Mouse (Mus musculus): ENCODE measurements around the gene Rpl41. TPM values are rescaled to one million over a fixed set of nuclear protein-coding genes. Genes with fewer than 3 reads are reported as not detected.

Gene Rpl41
- 1,000 to 10,000 TPM; 5,950 to 7,803 TPM for polyA plus RNA-seq (2017; shearing (Covaris generic))

GRCm38 (mm10) chr10:128548947-128549681 lies at the start of gene Rpl41:
Rpl41 (minus strand) TSS chr10:128549305.
- peak; percentile 70 for ATAC-seq

GRCm38 (mm10) chr10:128598476-128598875 lies 49.4 kb upstream of the Rpl41 start:
- no peak for ATAC-seq

DNA sequence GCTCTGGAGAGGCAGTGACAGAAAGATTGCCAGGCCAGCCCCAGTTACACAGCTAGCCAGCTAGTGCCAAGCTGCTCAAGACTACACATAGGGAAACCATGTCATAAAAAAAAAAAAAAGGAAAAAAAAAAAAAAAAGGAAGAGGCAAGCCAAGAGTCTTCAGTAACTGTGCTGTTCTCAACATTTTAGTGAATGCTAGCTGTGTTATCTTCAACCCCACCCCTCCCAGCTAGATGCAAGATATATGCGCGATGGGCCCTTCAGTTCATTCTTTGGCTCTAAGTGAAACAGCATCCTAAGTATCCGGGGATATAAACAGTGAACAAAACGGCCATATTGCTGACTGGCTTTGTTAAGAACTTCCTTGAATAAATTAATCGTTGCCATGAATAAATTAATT lies 43.7 kb upstream of the Rpl41 start:
- ATAC-seq: no peak

DNA sequence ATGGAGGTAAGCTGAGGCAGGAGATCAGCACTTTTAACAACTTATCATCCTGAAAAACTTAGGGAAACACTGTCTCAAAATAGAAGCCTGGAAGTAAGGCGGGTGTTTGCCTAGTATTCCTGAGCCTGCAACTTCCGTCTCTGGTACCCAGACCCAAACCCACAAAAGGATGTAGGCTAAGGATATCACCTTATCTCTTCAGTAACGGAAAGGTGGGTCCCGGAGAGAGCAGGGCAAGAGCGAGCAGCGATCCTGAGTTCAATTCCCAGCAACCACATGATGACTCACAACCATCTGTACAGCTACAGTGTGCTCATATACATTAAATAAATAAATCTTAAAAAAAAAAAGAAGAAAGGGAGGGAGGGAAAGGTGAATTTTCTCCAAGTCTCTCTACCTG lies 42.3 kb upstream of the Rpl41 start:
- ATAC-seq: no peak

DNA sequence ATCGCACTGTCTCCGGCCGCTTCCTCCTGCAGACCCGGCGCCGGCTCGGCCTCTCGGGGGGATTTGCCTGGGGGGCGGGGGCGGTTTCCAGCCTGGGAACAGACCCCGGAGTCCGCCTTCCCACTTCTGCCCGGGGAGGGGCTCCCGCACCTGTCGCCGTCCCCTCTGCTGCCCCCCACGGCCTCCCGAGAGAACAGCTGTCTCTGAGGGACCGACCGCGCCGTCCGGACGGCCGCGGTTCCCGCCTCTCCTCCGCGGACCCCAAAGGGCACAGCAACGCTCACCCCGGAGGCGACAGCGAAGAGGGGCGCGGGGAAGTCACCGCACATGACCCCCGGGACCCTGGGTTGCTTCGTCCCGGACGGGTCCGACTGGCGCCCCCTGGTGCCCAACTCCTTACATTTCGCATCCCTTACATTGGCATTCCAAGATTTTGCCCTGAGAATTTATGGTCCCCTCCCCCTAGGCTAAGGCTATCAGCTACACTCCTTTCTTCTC lies 41.1 kb upstream of the Rpl41 start:
- peak; percentile 21 for ATAC-seq

DNA sequence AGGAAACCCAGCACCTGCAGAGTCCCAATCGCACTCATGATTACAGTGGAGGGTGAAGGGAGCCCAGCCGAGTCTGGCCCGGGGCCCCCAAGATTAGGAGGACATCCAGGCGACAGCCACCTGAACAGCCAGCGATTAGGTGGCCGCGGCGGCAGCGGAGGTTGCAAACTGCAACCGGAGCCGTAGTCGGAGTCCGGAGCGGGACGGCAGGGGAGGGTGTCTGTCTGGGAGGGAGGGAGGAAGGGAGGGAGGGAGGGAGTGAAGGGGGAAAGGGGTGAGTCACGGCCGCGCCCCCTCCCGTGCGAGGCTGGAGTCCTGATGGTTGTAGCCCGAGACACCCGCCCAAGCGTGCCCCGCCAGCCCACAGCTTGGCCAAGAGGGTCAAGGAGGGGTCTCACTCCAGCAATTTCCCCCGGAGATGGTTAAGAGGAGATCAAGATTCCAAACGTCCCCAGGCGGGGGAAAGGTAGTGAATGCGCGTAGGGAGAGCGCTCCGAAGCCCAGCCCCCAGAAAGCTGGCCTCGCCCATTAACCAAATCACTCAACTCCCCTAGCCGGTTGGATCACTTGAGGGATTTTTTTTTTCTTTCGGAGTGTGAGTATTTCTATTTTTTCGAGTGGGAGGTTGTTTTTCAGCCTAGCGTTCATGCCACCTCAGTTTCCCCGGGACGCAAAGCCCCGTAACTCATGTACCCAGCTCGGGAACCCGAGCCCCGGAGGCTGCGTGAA lies 40.5 kb upstream of the Rpl41 start, which contains the start of gene Erbb3:
Erbb3 (minus strand) TSS at position 189 of the 729 bp plus-strand sequence.
- peak; percentile 60 for ATAC-seq

GRCm38 (mm10) chr10:128588775-128589463 lies 39.8 kb upstream of the Rpl41 start:
- ATAC-seq: no peak

GRCm38 (mm10) chr10:128588136-128588535 lies 39.0 kb upstream of the Rpl41 start:
- no peak for ATAC-seq

GRCm38 (mm10) chr10:128587697-128588096 lies 38.6 kb upstream of the Rpl41 start:
- no peak for ATAC-seq

DNA sequence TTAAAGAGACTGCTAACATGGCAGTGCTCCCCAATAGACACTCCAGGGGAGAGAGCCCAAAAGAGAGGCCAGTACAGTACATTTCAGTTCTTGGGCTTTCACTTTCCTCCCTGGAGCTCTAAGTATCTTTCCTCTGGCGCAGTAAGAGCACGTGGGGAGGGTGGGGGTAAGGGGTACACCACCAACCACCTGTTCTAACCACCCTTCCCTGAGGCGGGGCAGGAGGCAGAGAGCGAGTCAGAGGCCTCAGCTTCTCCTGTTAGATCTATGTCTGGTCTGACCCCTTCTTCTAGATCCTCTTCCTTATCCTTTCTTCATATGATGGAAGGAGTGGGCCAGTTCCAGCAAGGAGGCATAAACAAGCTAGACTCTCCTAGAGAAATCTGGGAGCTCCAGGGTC lies 38.0 kb upstream of the Rpl41 start:
- no peak for ATAC-seq

DNA sequence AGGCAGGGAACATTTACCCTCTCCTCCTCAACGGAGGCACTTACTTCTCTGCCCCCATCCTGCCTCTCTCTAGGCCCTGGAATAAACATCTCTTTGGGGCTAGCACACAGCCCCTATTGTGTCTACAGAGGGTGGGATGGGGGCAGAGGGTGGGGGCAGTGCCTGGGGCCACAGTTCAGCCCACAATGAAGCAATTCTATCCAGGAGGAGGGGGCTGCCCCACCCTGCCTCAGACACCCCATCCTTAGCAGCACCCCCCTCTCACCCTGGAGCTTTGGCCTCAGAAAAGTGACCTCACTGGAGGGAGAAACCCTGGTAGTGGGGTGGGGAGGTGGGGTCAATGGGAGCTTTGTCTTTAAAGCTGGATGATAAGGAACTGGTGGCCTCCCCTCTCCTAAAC lies 37.4 kb upstream of the Rpl41 start:
- ATAC-seq: no peak

DNA sequence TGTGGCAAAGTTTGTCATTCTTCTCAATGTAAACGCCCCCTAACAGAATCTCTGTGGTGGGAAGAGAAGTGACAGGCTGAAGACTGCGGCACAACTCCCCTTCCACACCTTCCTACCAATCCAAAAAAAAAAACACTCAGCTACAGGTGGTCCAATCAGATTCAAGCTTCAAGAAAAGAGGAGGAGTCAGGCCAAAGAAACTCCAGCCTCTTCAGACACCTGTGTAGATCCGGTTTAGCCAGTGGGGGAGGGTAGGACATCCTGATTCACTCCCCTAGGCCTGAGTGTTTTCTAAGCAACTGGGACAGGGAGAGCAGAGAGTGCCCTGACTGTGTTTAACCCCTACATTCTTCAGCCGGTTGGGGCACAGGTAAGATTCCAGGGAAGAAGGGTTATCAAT lies 35.3 kb upstream of the Rpl41 start:
- ATAC-seq: no peak

DNA sequence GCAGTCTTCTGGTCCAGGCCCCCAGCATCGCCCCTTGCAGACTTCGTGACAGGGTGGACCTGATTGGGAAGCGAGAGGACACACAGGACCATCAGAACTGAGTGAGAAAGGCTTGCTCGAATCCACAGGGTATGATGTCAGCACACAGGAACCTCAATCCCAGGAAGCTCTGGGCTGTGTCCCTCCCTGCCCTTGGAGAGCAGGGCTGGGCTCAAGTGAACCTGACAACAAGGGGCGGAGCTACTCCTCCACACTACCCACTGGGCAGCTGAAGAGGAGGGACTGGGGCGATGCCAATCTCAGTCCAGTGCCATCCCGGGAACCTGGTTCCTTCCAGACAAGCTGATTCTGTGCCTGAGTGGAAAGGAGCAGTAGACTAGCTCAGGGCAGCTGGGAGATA lies 34.5 kb upstream of the Rpl41 start:
- no peak for ATAC-seq

GRCm38 (mm10) chr10:128579731-128580130 lies 30.6 kb upstream of the Rpl41 start:
- no peak for ATAC-seq

DNA sequence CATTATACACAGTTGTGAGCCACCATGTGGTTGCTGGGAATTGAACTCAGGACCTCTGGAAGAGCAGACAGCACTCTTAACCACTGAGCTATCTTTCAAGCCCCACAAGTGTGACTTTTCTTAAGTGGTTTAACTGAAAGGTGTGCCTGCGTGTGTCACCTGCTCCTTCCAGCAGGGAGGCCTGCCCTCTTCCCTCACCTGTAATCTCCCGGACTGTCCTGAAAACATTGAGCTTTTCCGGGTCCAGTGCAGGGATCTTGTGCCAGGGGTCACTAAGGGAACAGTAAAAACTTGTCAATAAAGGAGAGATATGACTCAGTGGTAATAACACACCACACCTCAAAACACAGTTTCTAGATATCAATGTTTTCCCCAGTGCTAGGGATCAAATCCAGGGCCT lies 30.2 kb upstream of the Rpl41 start:
- ATAC-seq: no peak

DNA sequence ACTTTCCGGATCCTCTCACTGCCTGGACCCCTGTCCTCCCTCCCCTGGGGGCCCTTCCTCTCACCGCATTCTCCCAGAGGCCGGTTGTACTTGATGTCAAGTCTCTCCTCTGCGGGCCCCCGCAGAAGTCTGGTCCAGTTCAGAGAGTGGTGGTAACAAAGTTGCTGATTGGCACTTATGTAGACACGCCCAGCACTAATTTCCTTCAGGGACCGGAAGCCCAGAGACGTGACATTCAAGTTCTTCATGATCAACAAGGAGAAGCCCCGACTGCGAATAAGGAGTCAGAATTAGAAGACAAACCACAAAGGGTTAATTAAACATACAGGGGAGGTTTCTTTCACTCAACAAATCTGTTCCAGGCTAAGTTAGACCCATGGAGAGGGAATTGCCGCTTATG lies 29.2 kb upstream of the Rpl41 start:
- peak; percentile 46 for ATAC-seq

DNA sequence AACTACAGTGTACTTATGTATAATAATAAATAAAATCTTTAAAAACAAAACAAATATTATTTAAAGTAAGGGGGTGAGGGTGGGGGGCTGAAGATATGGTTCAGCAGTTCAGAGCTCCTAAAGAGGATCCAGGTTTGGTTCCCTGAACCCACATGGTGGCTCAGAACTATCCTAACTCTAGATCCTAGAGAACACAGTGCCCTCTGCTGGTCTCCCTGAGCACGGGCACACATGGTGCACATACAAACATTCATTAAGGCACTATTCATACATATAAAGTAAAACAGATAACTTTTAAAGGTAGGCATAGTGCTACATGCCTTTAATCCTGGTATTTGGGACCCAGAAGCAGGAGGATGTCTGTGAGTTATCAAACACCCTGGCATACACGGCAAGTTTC lies 26.0 kb upstream of the Rpl41 start:
- no peak for ATAC-seq

DNA sequence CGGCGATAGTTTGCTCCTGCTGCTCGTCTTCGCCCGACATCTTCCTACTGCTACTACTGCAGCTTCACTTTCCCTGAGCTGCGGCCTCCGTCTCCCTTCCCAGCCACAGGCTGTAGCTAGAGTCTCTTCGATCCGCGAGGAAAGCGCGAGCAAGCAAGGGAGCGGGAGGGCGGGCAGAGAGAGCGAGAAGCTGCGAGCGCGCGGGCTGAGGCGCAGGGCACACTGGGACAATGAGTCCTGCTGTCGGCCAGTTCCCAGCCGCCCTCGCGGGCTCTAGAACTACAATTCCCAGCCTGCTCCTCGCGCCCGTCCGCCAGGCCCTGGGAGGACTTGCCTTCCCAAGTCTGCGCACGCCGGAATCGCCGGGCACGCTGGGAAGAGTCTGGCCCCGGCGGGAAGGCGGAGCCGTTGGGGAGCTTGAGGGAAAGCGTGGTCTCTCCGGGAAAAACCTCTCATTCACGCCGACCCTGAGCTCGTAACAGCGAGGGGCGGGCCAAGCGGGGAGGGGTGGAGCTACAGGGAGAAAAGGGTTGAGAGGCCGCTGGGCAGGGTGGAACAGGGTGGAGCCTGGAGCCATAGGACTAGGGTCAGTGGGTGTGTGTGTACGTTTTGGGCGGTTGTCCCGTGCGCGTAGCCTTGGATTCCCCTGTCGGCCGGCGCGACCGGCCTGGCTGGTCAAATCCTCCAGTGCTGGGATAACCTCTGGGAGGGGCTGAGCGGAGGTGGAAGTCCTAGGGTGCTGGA lies 16.9 kb upstream of the Rpl41 start, which contains the start of gene Pa2g4:
Pa2g4 (minus strand) TSS at position 200 of the 744 bp plus-strand sequence.
- ATAC-seq: peak; percentile 97

- ATAC-seq: peak; percentile 4
These were observed 16.2 kb upstream of the Rpl41 start for GRCm38 (mm10) chr10:128565206-128565787.

DNA sequence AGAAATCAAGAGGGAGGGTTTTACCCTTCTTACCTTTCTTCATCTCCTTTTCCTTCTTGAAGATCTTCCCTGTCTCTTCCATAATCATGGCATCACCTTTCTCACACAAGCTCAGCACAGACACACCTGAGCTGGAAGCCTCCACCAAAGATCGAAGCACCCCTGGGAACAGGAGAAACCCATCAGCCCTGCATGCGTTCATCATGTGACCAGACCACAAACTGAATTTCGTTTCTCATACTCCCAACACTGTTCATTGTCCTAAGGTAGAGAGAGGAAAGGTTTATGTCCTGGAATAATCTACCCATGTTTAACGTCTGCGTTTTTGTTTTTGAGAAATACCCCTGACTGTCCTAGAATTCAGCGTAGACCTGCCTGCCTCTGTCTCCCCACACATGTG lies 14.4 kb upstream of the Rpl41 start:
- ATAC-seq: no peak

GRCm38 (mm10) chr10:128556963-128557362 lies 7.9 kb upstream of the Rpl41 start:
- ATAC-seq: no peak

GRCm38 (mm10) chr10:128556286-128556685 lies 7.2 kb upstream of the Rpl41 start:
- ATAC-seq: no peak

Data from activated CD4-positive, CD25-positive, alpha-beta regulatory T cell, adult 4 months (primary cell).